Mouse (Mus musculus) forebrain, embryonic 12.5 days (tissue): Measurements from ENCODE around the gene Rbck1. TPM values are rescaled to one million over a fixed set of nuclear protein-coding genes. Genes with fewer than 3 reads are reported as not detected.

Experiments
- ATAC-seq: fragments of 200-750 bp; cut with Nextera tagmentation; 2 replicates; pipeline ENCODE4 v1.8.0; 2017; ENCODE audit warnings: moderate TSS enrichment; ENCODE audit not compliant: low FRiP score
- H3K27ac ChIP-seq: fragments of 300-500 bp; sonication (generic); 2 replicates; pipeline ENCODE4 v1.5.1; 2016; ENCODE audit warnings: mild to moderate bottlenecking
- H3K27me3 ChIP-seq: fragments of 300-500 bp; sonication (generic); 2 replicates; pipeline ENCODE4 v1.6.1; 2016; ENCODE audit warnings: mild to moderate bottlenecking
- H3K36me3 ChIP-seq: fragments of 300-500 bp; sonication (generic); replicated peaks from 2 replicates; pipeline ENCODE4 v1.6.1; 2016; ENCODE audit warnings: mild to moderate bottlenecking
- H3K4me1 ChIP-seq: fragments of 300-500 bp; sonication (generic); 2 replicates; pipeline ENCODE4 v1.6.1; 2016
- H3K4me2 ChIP-seq: fragments of 300-500 bp; sonication (generic); 2 replicates; pipeline ENCODE4 v1.6.1; 2016; ENCODE audit warnings: mild to moderate bottlenecking, moderate library complexity
- H3K4me3 ChIP-seq: fragments of 300-500 bp; sonication (generic); replicated peaks from 2 replicates; pipeline ENCODE4 v1.5.1; 2016; ENCODE audit warnings: mild to moderate bottlenecking
- H3K9ac ChIP-seq: fragments of 300-500 bp; sonication (generic); 2 replicates; pipeline ENCODE4 v1.6.1; 2016; ENCODE audit warnings: mild to moderate bottlenecking
- H3K9me3 ChIP-seq: fragments of 300-500 bp; sonication (generic); 2 replicates; pipeline ENCODE4 v1.6.1; 2016
- WGBS: fragments of 180-500 bp; shearing (Covaris S2); methylation state at CpG from one replicate; pipeline ENCODE4 v1.1.7; 2016; 5-methylcytosine and 5-hydroxymethylcytosine counted together
- polyA plus RNA-seq: library from polyadenylated mRNA; unstranded; fragments of >200 nt; fragmentation: Nextera tagmentation; extraction: Ambion mirVana; gene quantifications from 2 replicates; pipeline ENCODE4 v1.2.1, GENCODE M21; 2016

Rbck1 gene
- polyA plus RNA-seq, 1 experiment from 2014 or later, result 93.1 TPM

GRCm38 (mm10) chr2:152338319-152338718, 5.9 kb upstream of the Rbck1 start:
- Histone ChIP-seq H3K27me3 (peaks cover 27% of the 10 kb centered on the region), H3K4me1 (peaks cover 4% of the 10 kb centered on the region; the same call in 1 of the 2 replicates), H3K36me3 (no peaks in the 10 kb centered on the region), H3K27ac (no peak overlapping the region), H3K9ac (no peak overlapping the region), H3K9me3 (no peaks in the 10 kb centered on the region), H3K4me3 (no peak overlapping the region), H3K4me2 (no peak overlapping the region)
- WGBS, result 83% methylated on average over 13 of the region's 13 CpGs
- ATAC-seq, result no peak

DNA sequence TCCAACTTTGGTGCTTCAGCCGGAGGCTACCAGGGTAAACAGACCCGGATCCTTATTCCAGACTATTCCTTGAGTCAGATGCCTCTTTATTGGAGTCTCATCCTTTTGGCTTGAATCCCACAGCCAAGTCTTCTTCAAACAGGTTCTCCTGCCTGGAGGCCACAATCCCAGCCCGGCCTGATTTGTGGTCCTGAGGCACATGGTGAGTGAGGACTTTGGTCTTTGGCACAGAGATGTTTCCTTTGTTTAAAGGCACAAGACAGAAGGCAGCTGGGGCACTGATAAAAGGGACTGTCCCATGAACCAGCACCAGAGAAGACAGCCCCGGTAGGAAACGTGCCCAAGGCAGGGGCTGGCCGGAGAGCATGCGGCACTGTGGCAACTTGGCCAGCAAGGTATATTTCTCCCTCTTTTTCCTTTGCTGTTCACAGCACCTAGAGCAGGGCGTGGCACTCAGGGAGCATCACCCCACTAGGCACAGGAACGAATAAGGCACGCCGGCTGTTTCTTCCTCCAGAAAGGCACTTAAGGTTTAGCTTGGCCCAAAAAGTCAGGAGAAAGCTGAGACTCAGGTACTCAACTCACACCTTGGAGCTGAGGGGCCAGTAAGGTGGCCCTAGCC, 5.2 kb upstream of the Rbck1 start:
- no peaks in the 10 kb centered on the region for H3K36me3 ChIP-seq
- H3K4me2 ChIP-seq, result no peak overlapping the region
- H3K4me3 ChIP-seq, result no peak overlapping the region
- WGBS, result 89% methylated on average over 11 of the region's 11 CpGs
- peaks cover 24% of the 10 kb centered on the region for H3K27me3 ChIP-seq
- peaks cover 2% of the 10 kb centered on the region; the same call in 1 of the 2 replicates for H3K4me1 ChIP-seq
- H3K27ac ChIP-seq, result no peak overlapping the region
- ATAC-seq, result no peak
- no peaks in the 10 kb centered on the region for H3K9me3 ChIP-seq
- no peak overlapping the region for H3K9ac ChIP-seq

DNA sequence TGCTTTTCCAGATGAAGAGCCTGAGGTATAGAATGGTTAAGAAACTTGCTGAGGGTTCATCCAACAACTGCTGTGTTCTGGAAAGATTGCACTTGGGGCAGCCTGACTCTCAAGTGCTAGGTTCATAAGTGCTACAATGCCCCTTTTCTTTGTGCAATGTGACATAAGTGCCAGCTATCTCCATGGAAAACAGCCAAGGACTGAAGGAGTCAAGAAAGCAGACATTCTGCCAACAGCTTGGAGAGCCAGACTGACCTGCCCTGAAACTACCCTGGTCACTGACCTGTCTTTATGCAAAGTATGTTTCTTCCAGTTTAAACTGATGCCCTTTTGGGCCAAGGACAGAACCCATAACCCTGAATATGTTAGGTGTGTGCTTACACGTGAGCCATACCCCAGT, 4.4 kb upstream of the Rbck1 start:
- H3K4me3 ChIP-seq, result no peak overlapping the region
- peaks cover 16% of the 10 kb centered on the region; the same call in 1 of the 2 replicates for H3K27me3 ChIP-seq
- no peak for ATAC-seq
- WGBS, result 76% methylated on average over 1 of the region's 1 CpGs
- no peaks in the 10 kb centered on the region for H3K9me3 ChIP-seq
- H3K27ac ChIP-seq, result no peak overlapping the region
- no peaks in the 10 kb centered on the region for H3K36me3 ChIP-seq
- H3K9ac ChIP-seq, result no peak overlapping the region
- H3K4me2 ChIP-seq, result no peak overlapping the region
- H3K4me1 ChIP-seq, result peaks cover 3% of the 10 kb centered on the region; the same call in 1 of the 2 replicates

- Histone ChIP-seq H3K4me2 (no peak overlapping the region), H3K4me3 (no peak overlapping the region), H3K27me3 (peaks cover 14% of the 10 kb centered on the region; the same call in 1 of the 2 replicates), H3K9ac (no peak overlapping the region), H3K27ac (no peak overlapping the region), H3K9me3 (no peaks in the 10 kb centered on the region), H3K4me1 (peaks cover 17% of the 10 kb centered on the region), H3K36me3 (0 out of 2 replicates have a peak, but pooled peaks cover 5% of the 10 kb centered on the region)
- WGBS, result 47% methylated on average over 11 of the region's 11 CpGs
- ATAC-seq, result no peak
Observed at GRCm38 (mm10) chr2:152335289-152335820, 2.9 kb upstream of the Rbck1 start.

- Histone ChIP-seq H3K4me3 (no peak overlapping the region), H3K9me3 (no peaks in the 10 kb centered on the region), H3K4me1 (peaks cover 19% of the 10 kb centered on the region), H3K36me3 (peaks cover 21% of the 10 kb centered on the region; the same call in 1 of the 2 replicates), H3K9ac (no peak overlapping the region), H3K27ac (no peak overlapping the region), H3K4me2 (no peak overlapping the region), H3K27me3 (peaks cover 14% of the 10 kb centered on the region; the same call in 1 of the 2 replicates)
- ATAC-seq, result no peak
- 86% methylated on average over 4 of the region's 4 CpGs for WGBS
Observed at GRCm38 (mm10) chr2:152333345-152334006, 1.0 kb upstream of the Rbck1 start.

DNA sequence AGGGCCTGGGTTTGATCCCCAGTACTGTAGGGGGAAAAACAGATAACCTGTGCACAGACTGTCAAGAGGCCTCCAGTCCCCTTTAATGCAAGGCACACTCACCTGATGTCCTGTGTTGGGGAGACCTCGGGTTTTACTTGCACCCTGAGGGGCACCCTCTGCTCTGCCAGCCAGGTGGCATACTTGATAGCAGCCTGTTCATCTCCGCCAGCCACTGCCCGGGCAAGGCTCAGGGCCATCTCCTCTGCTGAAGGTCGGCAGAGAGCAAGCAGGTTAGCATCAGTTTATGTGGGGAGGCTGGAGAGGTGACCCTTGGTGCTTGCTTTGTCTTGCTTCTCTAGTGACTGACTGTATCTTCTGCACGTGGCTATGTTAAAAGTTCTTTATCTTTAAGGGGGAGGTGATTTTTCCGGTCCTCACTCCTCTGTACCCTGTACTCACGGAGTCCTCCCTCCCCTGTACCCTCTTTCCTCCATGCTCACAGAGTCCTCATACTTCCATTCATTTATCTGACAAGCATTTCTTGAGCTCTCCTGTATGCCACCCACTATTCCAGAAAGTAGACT, 1.5 kb downstream of the Rbck1 start:
- Histone ChIP-seq H3K9ac (peak overlapping the region; percentile 47; the same call in 1 of the 2 replicates), H3K4me1 (peaks cover 19% of the 10 kb centered on the region), H3K27ac (no peak overlapping the region), H3K27me3 (peaks cover 4% of the 10 kb centered on the region; the same call in 1 of the 2 replicates), H3K36me3 (peaks cover 46% of the 10 kb centered on the region), H3K9me3 (no peaks in the 10 kb centered on the region), H3K4me2 (peak overlapping the region; percentile 85), H3K4me3 (peak overlapping the region; percentile 85)
- 77% methylated on average over 7 of the region's 7 CpGs for WGBS
- no peak for ATAC-seq

GRCm38 (mm10) chr2:152327980-152328379, 4.5 kb downstream of the Rbck1 start:
- H3K9me3 ChIP-seq, result no peaks in the 10 kb centered on the region
- no peak for ATAC-seq
- WGBS, result 90% methylated on average over 5 of the region's 5 CpGs
- H3K36me3 ChIP-seq, result peaks cover 74% of the 10 kb centered on the region
- H3K4me1 ChIP-seq, result peaks cover 19% of the 10 kb centered on the region
- no peak overlapping the region for H3K4me2 ChIP-seq
- H3K27me3 ChIP-seq, result no peaks in the 10 kb centered on the region
- no peak overlapping the region for H3K27ac ChIP-seq
- H3K4me3 ChIP-seq, result no peak overlapping the region
- H3K9ac ChIP-seq, result no peak overlapping the region

GRCm38 (mm10) chr2:152326654-152327053, 5.8 kb downstream of the Rbck1 start:
- Histone ChIP-seq H3K9ac (no peak overlapping the region), H3K36me3 (peaks cover 87% of the 10 kb centered on the region), H3K4me2 (no peak overlapping the region), H3K27me3 (no peaks in the 10 kb centered on the region), H3K27ac (no peak overlapping the region), H3K4me1 (peaks cover 14% of the 10 kb centered on the region), H3K9me3 (no peaks in the 10 kb centered on the region), H3K4me3 (no peak overlapping the region)
- WGBS, result 92% methylated on average over 8 of the region's 8 CpGs
- ATAC-seq, result no peak

DNA sequence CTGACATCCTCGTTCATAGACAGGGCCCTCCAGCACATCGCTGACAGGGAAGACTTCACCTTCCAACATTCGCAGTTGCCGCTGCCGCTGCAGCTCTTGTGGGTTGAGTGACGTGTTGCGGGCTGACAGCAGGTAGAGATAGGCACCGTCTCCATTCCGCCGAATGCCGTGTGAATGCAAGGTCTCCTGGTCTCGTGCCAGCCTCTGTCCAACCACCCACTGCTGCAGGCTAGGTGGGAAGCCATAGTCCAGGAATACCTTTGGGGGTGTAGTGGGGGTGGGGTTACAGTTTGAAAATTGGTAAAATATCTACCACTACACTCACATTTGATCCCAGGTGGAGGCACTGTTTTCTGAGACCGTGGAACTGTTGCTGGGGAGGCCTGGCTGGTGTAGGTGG, 6.3 kb downstream of the Rbck1 start:
- WGBS, result 94% methylated on average over 13 of the region's 13 CpGs
- peaks cover 92% of the 10 kb centered on the region for H3K36me3 ChIP-seq
- H3K9ac ChIP-seq, result no peak overlapping the region
- H3K9me3 ChIP-seq, result no peaks in the 10 kb centered on the region
- H3K4me3 ChIP-seq, result no peak overlapping the region
- H3K4me1 ChIP-seq, result peaks cover 10% of the 10 kb centered on the region
- ATAC-seq, result no peak
- no peak overlapping the region for H3K4me2 ChIP-seq
- H3K27ac ChIP-seq, result no peak overlapping the region
- H3K27me3 ChIP-seq, result no peaks in the 10 kb centered on the region

DNA sequence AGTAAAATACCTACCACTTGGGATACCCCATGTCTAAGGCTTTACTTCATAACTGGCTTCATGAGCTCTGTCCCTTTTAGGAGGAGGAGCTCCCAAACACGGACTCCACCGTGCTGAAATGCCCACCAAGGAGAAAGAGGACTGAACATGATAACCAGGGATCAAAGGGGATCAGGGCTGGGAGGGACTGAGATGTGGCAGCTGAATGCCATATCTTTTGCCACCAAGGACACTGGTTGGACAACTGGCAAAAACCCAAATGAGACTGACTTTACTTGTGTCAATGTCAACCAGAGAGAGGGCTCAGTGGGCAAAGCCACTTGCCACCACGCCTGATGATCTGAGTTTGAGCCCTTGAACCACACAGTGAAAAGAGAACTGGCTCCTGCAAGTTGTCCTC, 7.6 kb downstream of the Rbck1 start:
- no peak overlapping the region for H3K27ac ChIP-seq
- H3K36me3 ChIP-seq, result peaks cover 96% of the 10 kb centered on the region
- no peak overlapping the region for H3K4me2 ChIP-seq
- H3K4me1 ChIP-seq, result no peaks in the 10 kb centered on the region
- no peak overlapping the region for H3K9ac ChIP-seq
- H3K4me3 ChIP-seq, result no peak overlapping the region
- no peaks in the 10 kb centered on the region for H3K9me3 ChIP-seq
- H3K27me3 ChIP-seq, result no peaks in the 10 kb centered on the region
- WGBS, result 98% methylated on average over 3 of the region's 3 CpGs
- ATAC-seq, result no peak

DNA sequence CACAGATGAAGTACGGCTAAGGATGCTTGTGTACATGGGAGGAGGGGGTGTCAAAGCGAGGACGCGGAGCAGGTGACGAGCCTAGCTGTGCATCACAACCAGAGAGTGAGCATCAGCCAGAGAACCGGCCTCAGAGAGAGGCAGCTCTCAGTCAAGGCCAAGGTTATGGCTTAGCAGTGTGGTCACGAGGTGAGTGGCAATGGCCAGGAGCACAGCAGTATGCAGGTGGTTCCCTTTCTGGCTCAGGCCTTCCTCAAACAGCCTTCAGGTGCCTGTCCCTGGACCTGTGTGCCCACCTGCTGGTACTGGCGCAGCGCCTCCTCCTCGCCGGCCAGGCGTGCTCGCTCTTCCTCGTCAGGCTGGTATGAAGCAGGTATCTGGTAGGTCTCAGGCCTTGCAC, 8.5 kb downstream of the Rbck1 start:
- no peak overlapping the region for H3K4me3 ChIP-seq
- no peak overlapping the region for H3K27ac ChIP-seq
- ATAC-seq, result no peak
- H3K4me2 ChIP-seq, result no peak overlapping the region
- H3K9me3 ChIP-seq, result no peaks in the 10 kb centered on the region
- no peaks in the 10 kb centered on the region for H3K4me1 ChIP-seq
- H3K27me3 ChIP-seq, result no peaks in the 10 kb centered on the region
- peaks cover 96% of the 10 kb centered on the region for H3K36me3 ChIP-seq
- no peak overlapping the region for H3K9ac ChIP-seq
- 97% methylated on average over 14 of the region's 14 CpGs for WGBS

DNA sequence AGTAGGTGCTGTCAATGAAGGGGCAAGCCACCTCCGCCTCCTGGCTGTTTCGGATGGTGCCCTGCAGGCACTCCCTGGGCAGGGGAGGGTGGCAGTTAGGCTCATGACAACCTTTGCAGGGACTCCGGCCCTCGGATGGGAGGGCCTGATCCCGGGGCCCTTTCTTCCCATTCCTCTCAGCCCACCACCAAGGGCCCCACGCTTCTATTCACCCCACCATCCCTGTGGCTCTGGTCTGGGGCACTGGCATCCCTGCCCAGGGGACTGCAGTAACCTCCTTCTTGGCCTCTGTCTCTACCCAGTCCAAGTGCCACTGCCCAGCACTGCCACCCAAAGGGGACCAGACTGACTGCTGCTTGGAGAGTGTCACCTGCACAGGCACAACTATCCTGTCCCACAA, 10.3 kb downstream of the Rbck1 start:
- WGBS, result 96% methylated on average over 6 of the region's 6 CpGs
- no peaks in the 10 kb centered on the region for H3K4me1 ChIP-seq
- H3K4me2 ChIP-seq, result no peak overlapping the region
- no peaks in the 10 kb centered on the region for H3K27me3 ChIP-seq
- no peak overlapping the region for H3K4me3 ChIP-seq
- H3K27ac ChIP-seq, result no peak overlapping the region
- peaks cover 94% of the 10 kb centered on the region for H3K36me3 ChIP-seq
- no peaks in the 10 kb centered on the region for H3K9me3 ChIP-seq
- ATAC-seq, result no peak
- H3K9ac ChIP-seq, result no peak overlapping the region
